Mouse (Mus musculus): ENCODE data around the gene Fermt3. TPM values are rescaled to one million over a fixed set of nuclear protein-coding genes. Genes with fewer than 3 reads are reported as not detected.
"Not testable (repeated sequence)": the region's sequence is repeated elsewhere in the genome, so short reads cannot be mapped to it uniquely, and the experiment has no call there.

Gene Fermt3
- polyA plus RNA-seq, 1 experiment from 2014 or later, result 1.9 TPM

DNA sequence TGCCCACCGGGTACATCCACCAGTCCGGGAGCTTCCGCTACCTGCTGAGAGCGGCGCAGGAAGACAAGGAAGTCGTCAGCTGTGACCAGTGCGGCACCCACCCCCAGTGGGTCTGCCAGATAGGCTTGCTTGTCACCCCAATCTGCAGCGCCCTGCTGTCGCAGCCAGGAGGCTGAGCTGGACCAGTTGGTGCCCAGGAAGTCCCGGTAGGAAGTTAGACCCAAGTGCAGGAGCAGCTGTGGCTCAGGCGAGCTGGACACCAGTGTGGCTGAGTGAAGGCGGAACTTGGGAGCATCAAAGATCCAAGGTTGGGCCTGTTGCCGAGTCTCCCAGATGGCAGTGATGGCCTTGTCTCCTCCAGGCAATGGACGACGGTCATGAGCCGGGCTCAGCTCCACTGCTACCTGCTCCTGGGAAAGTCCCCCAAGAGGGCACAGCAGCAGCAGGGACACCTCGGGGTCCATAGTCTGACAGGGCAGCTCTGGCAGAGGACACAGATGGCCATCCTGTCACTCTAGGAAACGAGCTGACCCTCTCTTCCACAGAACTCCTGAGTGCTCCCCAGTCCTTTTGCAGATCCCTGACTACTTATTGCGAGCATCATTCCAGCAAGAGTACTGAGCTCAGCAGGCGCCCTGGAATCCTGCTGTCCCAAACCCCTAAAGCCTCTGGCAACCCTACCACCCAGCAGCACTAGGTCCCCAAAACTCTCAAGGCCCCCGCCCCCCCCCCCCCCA lies 23.8 kb downstream of the Fermt3 start:
- H3K4me2 ChIP-seq (ENCODE audit: low read depth, low read length), result peak overlapping the region; percentile 80
- H3K36me3 ChIP-seq (ENCODE audit: control insufficient read depth, insufficient read depth, low read length), result no peaks in the 10 kb centered on the region; the same call in 1 of the 2 replicates
- no peaks in the 10 kb centered on the region for H3K27me3 ChIP-seq (ENCODE audit: control insufficient read depth, insufficient read depth, low read length)
- no peaks in the 10 kb centered on the region for H3K9me3 ChIP-seq (ENCODE audit: control insufficient read depth, low read length)
- peak overlapping the region; percentile 51 for H3K4me3 ChIP-seq (ENCODE audit: low read depth, low read length)
- peak overlapping the region; percentile 40 for H3K27ac ChIP-seq (ENCODE audit: low read depth, low read length)
- ATAC-seq (ENCODE audit: low read depth), result no peak
- 54% methylated on average over 19 of the region's 21 CpGs for WGBS
- H3K9ac ChIP-seq (replicated peaks; ENCODE audit: low read depth, low read length), result peak overlapping the region; percentile 59
- H3K4me1 ChIP-seq (ENCODE audit: control insufficient read depth, insufficient read depth, low read length), result peaks cover 27% of the 10 kb centered on the region

GRCm38 (mm10) chr19:6994489-6994888 lies 24.8 kb downstream of the Fermt3 start:
- H3K4me2 ChIP-seq (ENCODE audit: low read depth, low read length), result no peak overlapping the region
- 88% methylated on average over 8 of the region's 8 CpGs for WGBS
- H3K4me1 ChIP-seq (ENCODE audit: control insufficient read depth, insufficient read depth, low read length), result peaks cover 27% of the 10 kb centered on the region

GRCm38 (mm10) chr19:6994002-6994401 lies 25.3 kb downstream of the Fermt3 start:
- ATAC-seq (ENCODE audit: low read depth), result no peak
- WGBS, result 95% methylated on average over 8 of the region's 8 CpGs
- H3K4me1 ChIP-seq (ENCODE audit: control insufficient read depth, insufficient read depth, low read length), result peaks cover 27% of the 10 kb centered on the region

More at GRCm38 (mm10) chr19:6994489-6994888, 24.8 kb downstream of the Fermt3 start:
- ATAC-seq (ENCODE audit: low read depth), result no peak
- no peak overlapping the region; the same call in 1 of the 2 replicates for H3K9ac ChIP-seq (replicated peaks; ENCODE audit: low read depth, low read length)
- no peak overlapping the region for H3K4me3 ChIP-seq (ENCODE audit: low read depth, low read length)
- no peaks in the 10 kb centered on the region for H3K9me3 ChIP-seq (ENCODE audit: control insufficient read depth, low read length)
- H3K27ac ChIP-seq (ENCODE audit: low read depth, low read length), result no peak overlapping the region
- H3K27me3 ChIP-seq (ENCODE audit: control insufficient read depth, insufficient read depth, low read length), result no peaks in the 10 kb centered on the region
- no peaks in the 10 kb centered on the region; the same call in 1 of the 2 replicates for H3K36me3 ChIP-seq (ENCODE audit: control insufficient read depth, insufficient read depth, low read length)

GRCm38 (mm10) chr19:6993011-6993770 lies 26.1 kb downstream of the Fermt3 start:
- Histone ChIP-seq H3K9ac (replicated peaks; ENCODE audit: low read depth, low read length) (peak overlapping the region; percentile 56), H3K27me3 (ENCODE audit: control insufficient read depth, insufficient read depth, low read length) (no peaks in the 10 kb centered on the region), H3K36me3 (ENCODE audit: control insufficient read depth, insufficient read depth, low read length) (no peaks in the 10 kb centered on the region), H3K27ac (ENCODE audit: low read depth, low read length) (no peak overlapping the region), H3K9me3 (ENCODE audit: control insufficient read depth, low read length) (no peaks in the 10 kb centered on the region), H3K4me3 (ENCODE audit: low read depth, low read length) (peak overlapping the region; percentile 42), H3K4me2 (ENCODE audit: low read depth, low read length) (peak overlapping the region; percentile 92), H3K4me1 (ENCODE audit: control insufficient read depth, insufficient read depth, low read length) (peaks cover 28% of the 10 kb centered on the region)
- peak; percentile 11; the same call in 1 of the 2 replicates for ATAC-seq (ENCODE audit: low read depth)
- 65% methylated on average over 14 of the region's 14 CpGs for WGBS

More at GRCm38 (mm10) chr19:6994002-6994401, 25.3 kb downstream of the Fermt3 start:
- no peak overlapping the region for H3K4me2 ChIP-seq (ENCODE audit: low read depth, low read length)
- H3K27ac ChIP-seq (ENCODE audit: low read depth, low read length), result no peak overlapping the region
- H3K36me3 ChIP-seq (ENCODE audit: control insufficient read depth, insufficient read depth, low read length), result no peaks in the 10 kb centered on the region; the same call in 1 of the 2 replicates
- H3K9ac ChIP-seq (replicated peaks; ENCODE audit: low read depth, low read length), result no peak overlapping the region
- no peak overlapping the region for H3K4me3 ChIP-seq (ENCODE audit: low read depth, low read length)
- no peaks in the 10 kb centered on the region for H3K9me3 ChIP-seq (ENCODE audit: control insufficient read depth, low read length)
- H3K27me3 ChIP-seq (ENCODE audit: control insufficient read depth, insufficient read depth, low read length), result no peaks in the 10 kb centered on the region

DNA sequence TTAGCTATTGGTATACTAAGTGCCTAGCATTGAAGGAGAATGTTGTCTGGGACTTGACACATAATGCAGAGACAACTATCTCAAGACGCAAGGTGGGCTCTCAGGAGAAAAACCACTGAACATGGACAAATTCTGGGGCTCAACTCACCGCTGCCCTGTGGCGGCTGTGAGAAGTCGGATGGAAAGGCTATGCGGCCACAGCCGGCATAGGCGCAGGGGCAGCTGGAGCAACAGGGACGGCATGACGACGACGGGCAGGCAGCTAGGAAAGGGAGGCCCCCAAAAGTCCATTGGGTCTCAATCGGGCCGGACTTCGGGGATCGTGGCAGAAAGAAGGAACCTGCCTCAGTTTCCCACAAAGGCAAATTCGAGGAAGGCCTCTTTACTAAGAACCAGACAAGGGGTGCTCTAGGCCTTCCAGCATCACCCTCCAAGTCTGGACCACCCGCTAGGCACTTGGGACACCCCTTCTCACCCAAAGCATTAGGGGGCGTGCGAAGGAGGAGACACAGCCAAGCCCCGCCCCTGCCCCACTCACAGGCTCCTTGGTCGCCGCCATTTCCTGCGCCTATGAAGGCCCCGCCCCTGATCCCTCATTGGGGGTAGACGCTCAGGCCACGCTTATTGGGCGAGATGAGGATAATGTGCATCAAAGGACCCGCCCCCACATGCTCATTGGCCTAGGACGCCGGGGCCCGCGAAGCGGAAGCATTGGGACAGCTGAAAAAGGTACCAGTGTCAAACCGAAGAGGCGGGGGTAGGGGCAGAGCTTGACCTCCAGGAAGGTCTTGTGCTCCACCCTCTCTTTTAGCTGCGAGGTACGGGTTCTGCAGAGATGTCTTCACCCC lies 27.0 kb downstream of the Fermt3 start, which contains the start of gene Dnajc4:
Dnajc4 (minus strand) TSS at position 562 of the 848 bp plus-strand sequence.
- Histone ChIP-seq H3K4me1 (ENCODE audit: control insufficient read depth, insufficient read depth, low read length) (peaks cover 31% of the 10 kb centered on the region), H3K27ac (ENCODE audit: low read depth, low read length) (peak within 1 kb of the TSS; percentile 30; the same call in 1 of the 2 replicates), H3K9me3 (ENCODE audit: control insufficient read depth, low read length) (no peaks in the 10 kb centered on the region), H3K4me2 (ENCODE audit: low read depth, low read length) (peak within 1 kb of the TSS; percentile 92), H3K4me3 (ENCODE audit: low read depth, low read length) (peak within 1 kb of the TSS; percentile 42), H3K9ac (replicated peaks; ENCODE audit: low read depth, low read length) (peak within 1 kb of the TSS; percentile 58), H3K36me3 (ENCODE audit: control insufficient read depth, insufficient read depth, low read length) (no peaks in the 10 kb centered on the region), H3K27me3 (ENCODE audit: control insufficient read depth, insufficient read depth, low read length) (no peaks in the 10 kb centered on the region)
- peak; percentile 94 for ATAC-seq (ENCODE audit: low read depth)
- 2% methylated on average over 37 of the region's 37 CpGs for WGBS

DNA sequence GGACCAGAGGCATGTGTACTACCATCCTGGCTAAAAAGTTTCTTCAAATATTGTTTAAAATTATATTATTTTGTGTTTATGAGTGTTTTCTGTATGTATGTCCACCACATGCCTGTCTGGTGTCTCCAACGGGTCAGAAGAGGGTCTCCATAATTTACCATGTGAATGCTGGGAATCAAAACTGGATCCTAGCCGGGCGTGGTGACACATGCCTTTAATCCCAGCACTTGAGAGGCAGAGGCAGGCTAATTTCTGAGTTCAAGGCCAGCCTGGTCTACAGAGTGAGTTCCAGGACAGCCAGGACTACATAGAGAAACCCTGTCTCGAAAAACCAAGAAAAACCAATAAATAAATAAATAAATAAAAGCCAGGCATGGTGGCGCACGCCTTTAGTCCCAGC lies 28.1 kb downstream of the Fermt3 start:
- not testable (repeated sequence) for H3K9me3 ChIP-seq (ENCODE audit: control insufficient read depth, low read length); H3K9ac ChIP-seq (replicated peaks; ENCODE audit: low read depth, low read length); H3K36me3 ChIP-seq (ENCODE audit: control insufficient read depth, insufficient read depth, low read length); H3K4me2 ChIP-seq (ENCODE audit: low read depth, low read length); H3K27ac ChIP-seq (ENCODE audit: low read depth, low read length); H3K4me3 ChIP-seq (ENCODE audit: low read depth, low read length); ATAC-seq (ENCODE audit: low read depth); H3K27me3 ChIP-seq (ENCODE audit: control insufficient read depth, insufficient read depth, low read length)
- H3K4me1 ChIP-seq (ENCODE audit: control insufficient read depth, insufficient read depth, low read length), result peaks cover 21% of the 10 kb centered on the region
- WGBS, result 91% methylated on average over 6 of the region's 6 CpGs

- H3K9ac ChIP-seq (replicated peaks; ENCODE audit: low read depth, low read length), result no peak overlapping the region
- 87% methylated on average over 6 of the region's 6 CpGs for WGBS
- H3K27ac ChIP-seq (ENCODE audit: low read depth, low read length), result no peak overlapping the region
- no peak overlapping the region for H3K4me2 ChIP-seq (ENCODE audit: low read depth, low read length)
- no peak overlapping the region for H3K4me3 ChIP-seq (ENCODE audit: low read depth, low read length)
- H3K4me1 ChIP-seq (ENCODE audit: control insufficient read depth, insufficient read depth, low read length), result peaks cover 21% of the 10 kb centered on the region
- no peaks in the 10 kb centered on the region for H3K27me3 ChIP-seq (ENCODE audit: control insufficient read depth, insufficient read depth, low read length)
- ATAC-seq (ENCODE audit: low read depth), result no peak
- no peaks in the 10 kb centered on the region for H3K9me3 ChIP-seq (ENCODE audit: control insufficient read depth, low read length)
- no peaks in the 10 kb centered on the region for H3K36me3 ChIP-seq (ENCODE audit: control insufficient read depth, insufficient read depth, low read length)
Observed at GRCm38 (mm10) chr19:6990712-6991111, 28.6 kb downstream of the Fermt3 start.

DNA sequence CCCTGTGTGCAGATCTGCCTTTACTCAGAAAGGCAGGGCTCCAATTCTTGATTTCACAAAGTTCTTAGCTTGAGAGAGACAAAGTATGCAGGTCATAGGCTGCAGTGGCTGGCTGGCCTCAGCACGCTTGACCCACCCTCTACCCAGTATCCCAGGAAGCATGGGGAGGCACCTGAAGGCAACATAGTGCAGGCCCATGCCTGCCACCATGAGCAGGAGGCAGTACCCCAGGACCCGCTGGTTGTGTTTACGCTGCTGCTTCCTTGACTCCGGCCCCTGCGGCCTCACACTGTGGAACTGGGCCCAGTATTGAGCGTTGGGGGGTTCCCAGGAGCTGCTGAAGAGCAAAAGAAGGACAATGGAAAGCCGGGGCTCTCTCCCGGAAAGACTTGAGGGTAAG lies 30.0 kb downstream of the Fermt3 start:
- H3K27ac ChIP-seq (ENCODE audit: low read depth, low read length), result no peak overlapping the region
- ATAC-seq (ENCODE audit: low read depth), result no peak
- H3K4me1 ChIP-seq (ENCODE audit: control insufficient read depth, insufficient read depth, low read length), result peaks cover 10% of the 10 kb centered on the region
- no peak overlapping the region for H3K9ac ChIP-seq (replicated peaks; ENCODE audit: low read depth, low read length)
- H3K4me2 ChIP-seq (ENCODE audit: low read depth, low read length), result no peak overlapping the region
- H3K27me3 ChIP-seq (ENCODE audit: control insufficient read depth, insufficient read depth, low read length), result no peaks in the 10 kb centered on the region
- no peaks in the 10 kb centered on the region for H3K9me3 ChIP-seq (ENCODE audit: control insufficient read depth, low read length)
- 91% methylated on average over 8 of the region's 8 CpGs for WGBS
- H3K36me3 ChIP-seq (ENCODE audit: control insufficient read depth, insufficient read depth, low read length), result no peaks in the 10 kb centered on the region
- no peak overlapping the region for H3K4me3 ChIP-seq (ENCODE audit: low read depth, low read length)
